Mouse (Mus musculus): Measurements from ENCODE around the gene Rere.

GRCm38 (mm10) chr4:150495568-150495967 lies 214.1 kb downstream of the Rere start:
- TF ChIP-seq CTCF (IDR thresholded peaks at IDR 0.05; ENCODE audit: control insufficient read depth, insufficient read depth, low read length) (no peak), POLR2A (IDR thresholded peaks at IDR 0.05; ENCODE audit: borderline replicate concordance, control insufficient read depth, low read depth, low read length) (no peak)

All from bone marrow, adult 2 months (tissue).